Mouse (Mus musculus) lung, adult 2 months (tissue): ENCODE measurements at regions not wholly inside any gene's neighbourhood (a gene's known extent, or its start where the extent isn't known, plus 50 kb on each side); places are given as distances from the start of the nearest gene placed in this dataset.

Experiments used
- CTCF ChIP-seq: fragments of 200-500 bp; IDR thresholded peaks from 2 replicates; pipeline ENCODE4 v1.5.1; 2011; ENCODE audit warnings: mild to moderate bottlenecking, low read length, control low read depth; ENCODE audit not compliant: insufficient read depth
- POLR2A ChIP-seq: fragments of 200-500 bp; IDR thresholded peaks from 2 replicates; pipeline ENCODE4 v1.6.1; 2011; ENCODE audit warnings: low read depth, mild to moderate bottlenecking, control low read depth, low read length, borderline replicate concordance; ENCODE audit errors: extremely low read depth

GRCm38 (mm10) chr11:20934191-20935062 lies 103.6 kb upstream of the Lgalsl start:
- TF ChIP-seq CTCF, result no peak
- TF ChIP-seq POLR2A, result no peak
